Mouse (Mus musculus): Measurements from ENCODE around the gene Irf2bp1. TPM values are rescaled to one million over a fixed set of nuclear protein-coding genes. Genes with fewer than 3 reads are reported as not detected.

Irf2bp1 gene
- total RNA-seq, 1 experiment: 15.9 TPM

DNA sequence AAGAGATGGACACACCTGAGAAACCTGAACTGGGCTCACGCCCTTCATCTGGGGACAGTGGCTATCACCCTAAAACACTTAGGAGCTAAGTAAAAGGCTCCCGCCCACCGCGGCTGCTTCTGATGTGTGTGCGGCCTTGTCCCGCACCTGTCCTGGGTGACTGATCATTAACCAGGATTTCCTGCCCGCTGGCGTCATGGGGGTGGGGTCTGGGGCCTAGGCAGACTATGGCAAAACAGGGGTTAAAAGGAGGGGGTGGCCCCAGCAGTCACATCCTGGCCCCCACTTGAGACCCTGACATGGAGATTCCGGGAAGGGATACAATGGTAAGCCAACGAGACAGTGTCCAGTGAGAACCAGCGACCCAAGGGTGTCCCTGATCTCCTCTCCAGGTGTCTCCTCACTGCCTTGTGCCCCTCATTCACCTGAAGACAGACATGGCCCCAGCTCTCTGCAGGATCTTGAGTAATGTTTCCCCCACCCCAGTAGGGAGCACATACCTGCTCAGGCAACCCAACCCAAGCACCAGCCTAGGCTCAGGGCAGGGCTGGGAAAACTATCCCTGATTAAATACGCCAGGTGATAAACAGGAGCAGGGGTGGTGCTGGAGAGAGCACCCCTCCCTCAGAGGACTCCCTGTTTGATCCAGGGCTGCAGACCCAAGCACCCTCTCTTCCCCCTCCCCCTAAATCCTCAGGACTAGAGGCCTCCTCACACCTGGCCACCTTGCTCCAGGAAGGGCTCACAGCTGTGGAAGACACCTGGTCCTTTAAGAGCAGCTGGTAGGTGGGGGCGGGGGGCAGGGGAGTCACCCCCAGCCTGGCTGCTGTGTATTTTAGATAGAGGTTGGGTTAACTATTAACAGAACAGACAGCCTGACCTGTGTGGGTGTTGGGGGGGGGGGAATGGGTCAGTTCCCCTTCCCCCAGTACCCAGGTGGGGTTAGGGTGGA is 3.5 kb downstream of the Irf2bp1 start:
- no peaks in the 10 kb centered on the region for H3K9me3 ChIP-seq (ENCODE audit: control insufficient read depth, insufficient read depth, low read depth, low read length)
- H3K9ac ChIP-seq (ENCODE audit: insufficient read depth, low read depth, low read length, poor library complexity, severe bottlenecking): no peak overlapping the region
- in situ Hi-C loops (cut with MboI; ENCODE audit: low sequenced_read_pairs in 2 of 2, unreplicated experiment in 2 of 2): no loop called here
- no peak for TF ChIP-seq MAFK (IDR thresholded peaks at IDR 0.05; ENCODE audit: insufficient read depth, low read depth, low read length)
- peaks cover 12% of the 10 kb centered on the region for H3K36me3 ChIP-seq (ENCODE audit: control insufficient read depth, insufficient read depth, low read length, poor library complexity, severe bottlenecking)
- peaks cover 3 to 11% of the 10 kb centered on the region in 2 experiments; a peak in 3 of 4 replicates for H3K4me1 ChIP-seq (ENCODE audit: control insufficient read depth in 2 of 2, insufficient read depth in 2 of 2, low read length in 2 of 2, poor library complexity in 1 of 2)
- H3K27ac ChIP-seq (ENCODE audit: insufficient read depth, low read depth, low read length, poor library complexity, severe bottlenecking): no peak overlapping the region
- no peak overlapping the region for H3K4me3 ChIP-seq (ENCODE audit: insufficient read depth in 1 of 2, low read depth in 1 of 2, low read length in 2 of 2, poor library complexity in 1 of 2, severe bottlenecking in 1 of 2)
- DNase-seq (ENCODE audit: low read depth, low spot score): no peak

DNA sequence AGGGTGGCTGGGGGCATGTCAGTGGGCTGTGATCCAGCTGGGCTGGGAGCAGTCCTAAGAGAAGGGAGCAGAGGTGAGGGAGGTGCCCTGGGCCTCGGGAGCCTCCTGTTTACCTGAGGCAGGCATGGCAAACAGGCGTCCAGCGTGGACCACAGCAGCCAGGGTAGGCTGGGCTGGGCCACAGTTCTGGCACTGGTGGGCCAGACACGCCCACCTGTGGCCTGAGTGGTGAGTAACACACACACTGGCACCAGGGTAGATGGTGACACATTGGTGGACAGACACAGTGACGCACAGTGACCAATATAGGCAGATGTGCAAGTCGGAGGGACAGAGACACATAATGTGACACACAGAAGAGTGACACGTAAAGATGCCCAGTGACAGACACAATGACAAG is 6.7 kb downstream of the Irf2bp1 start:
- Histone ChIP-seq H3K36me3 (ENCODE audit: control insufficient read depth, insufficient read depth, low read length, poor library complexity, severe bottlenecking) (peaks cover 6% of the 10 kb centered on the region), H3K9me3 (ENCODE audit: control insufficient read depth, insufficient read depth, low read depth, low read length) (no peaks in the 10 kb centered on the region), H3K4me1 (ENCODE audit: control insufficient read depth in 2 of 2, insufficient read depth in 2 of 2, low read length in 2 of 2, poor library complexity in 1 of 2) (peaks cover 0 to 13% of the 10 kb centered on the region in 2 experiments; a peak in 2 of 4 replicates), H3K4me3 (ENCODE audit: insufficient read depth in 1 of 2, low read depth in 1 of 2, low read length in 2 of 2, poor library complexity in 1 of 2, severe bottlenecking in 1 of 2) (no peak overlapping the region), H3K9ac (ENCODE audit: insufficient read depth, low read depth, low read length, poor library complexity, severe bottlenecking) (no peak overlapping the region), H3K27ac (ENCODE audit: insufficient read depth, low read depth, low read length, poor library complexity, severe bottlenecking) (no peak overlapping the region)
- in situ Hi-C loops (cut with MboI; ENCODE audit: low sequenced_read_pairs in 2 of 2, unreplicated experiment in 2 of 2): no loop called here
- TF ChIP-seq HCFC1 (IDR thresholded peaks at IDR 0.05; ENCODE audit: borderline replicate concordance, insufficient read depth, low read length) (no peak), CHD2 (IDR thresholded peaks at IDR 0.05; ENCODE audit: low read depth, low read length) (no peak), MAFK (IDR thresholded peaks at IDR 0.05; ENCODE audit: insufficient read depth, low read depth, low read length) (no peak), ZC3H11A (IDR thresholded peaks at IDR 0.05; ENCODE audit: borderline replicate concordance, low read depth, low read length) (no peak), ZNF384 (IDR thresholded peaks at IDR 0.05; ENCODE audit: low read depth, low read length) (no peak)
- no peak for DNase-seq (ENCODE audit: low read depth, low spot score)

DNA sequence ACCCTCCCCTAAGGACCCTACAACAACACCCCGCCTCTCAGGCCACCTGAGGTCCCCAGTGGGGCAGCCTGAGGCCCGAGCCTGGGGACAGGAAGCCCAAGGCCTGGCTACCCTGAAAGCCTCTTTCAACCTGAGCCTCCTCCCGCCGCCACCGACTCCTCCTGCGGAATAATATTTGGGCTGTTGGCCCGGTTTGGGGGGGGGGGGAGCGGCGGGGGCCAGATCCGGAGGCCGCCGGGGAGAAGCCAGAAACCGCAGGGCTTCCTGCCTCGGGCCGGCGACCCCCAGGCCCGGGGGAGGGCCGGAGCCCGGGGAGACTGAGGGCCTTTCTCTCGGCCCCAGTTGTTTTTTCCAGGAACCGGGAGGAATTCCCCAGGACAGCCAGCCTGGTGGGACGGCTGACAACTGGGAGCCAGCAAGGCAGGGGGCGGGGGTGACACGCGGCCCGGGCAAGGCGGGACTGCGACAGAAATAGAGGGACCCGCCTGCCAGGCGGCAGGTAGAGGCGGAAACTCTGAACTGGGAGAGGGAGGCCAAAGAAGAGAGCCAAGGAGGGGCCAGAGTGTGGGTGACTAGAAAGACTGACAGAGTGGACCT is 8.3 kb downstream of the Irf2bp1 start:
- Histone ChIP-seq H3K4me1 (ENCODE audit: control insufficient read depth in 2 of 2, insufficient read depth in 2 of 2, low read length in 2 of 2, poor library complexity in 1 of 2) (peaks cover 0 to 7% of the 10 kb centered on the region in 2 experiments; a peak in 2 of 4 replicates), H3K36me3 (ENCODE audit: control insufficient read depth, insufficient read depth, low read length, poor library complexity, severe bottlenecking) (no peaks in the 10 kb centered on the region), H3K27ac (ENCODE audit: insufficient read depth, low read depth, low read length, poor library complexity, severe bottlenecking) (no peak overlapping the region), H3K9me3 (ENCODE audit: control insufficient read depth, insufficient read depth, low read depth, low read length) (no peaks in the 10 kb centered on the region), H3K4me3 (ENCODE audit: insufficient read depth in 1 of 2, low read depth in 1 of 2, low read length in 2 of 2, poor library complexity in 1 of 2, severe bottlenecking in 1 of 2) (peak overlapping the region; percentile 29 to 38; a peak in 3 of 4 replicates), H3K9ac (ENCODE audit: insufficient read depth, low read depth, low read length, poor library complexity, severe bottlenecking) (peak overlapping the region; percentile 52)
- no peak for DNase-seq (ENCODE audit: low read depth, low spot score)
- TF ChIP-seq ZNF384 (IDR thresholded peaks at IDR 0.05; ENCODE audit: low read depth, low read length): no peak
- no peak for TF ChIP-seq CHD2 (IDR thresholded peaks at IDR 0.05; ENCODE audit: low read depth, low read length)
- no peak for TF ChIP-seq MAFK (IDR thresholded peaks at IDR 0.05; ENCODE audit: insufficient read depth, low read depth, low read length)
- no peak for TF ChIP-seq HCFC1 (IDR thresholded peaks at IDR 0.05; ENCODE audit: borderline replicate concordance, insufficient read depth, low read length)
- no peak for TF ChIP-seq ZC3H11A (IDR thresholded peaks at IDR 0.05; ENCODE audit: borderline replicate concordance, low read depth, low read length)
- in situ Hi-C loops (cut with MboI; ENCODE audit: low sequenced_read_pairs in 2 of 2, unreplicated experiment in 2 of 2): no loop called here

GRCm38 (mm10) chr7:19012882-19013281 is 9.0 kb downstream of the Irf2bp1 start:
- H3K36me3 ChIP-seq (ENCODE audit: control insufficient read depth, insufficient read depth, low read length, poor library complexity, severe bottlenecking): no peaks in the 10 kb centered on the region
- no peak for DNase-seq (ENCODE audit: low read depth, low spot score)
- H3K9me3 ChIP-seq (ENCODE audit: control insufficient read depth, insufficient read depth, low read depth, low read length): no peaks in the 10 kb centered on the region
- no peak overlapping the region for H3K9ac ChIP-seq (ENCODE audit: insufficient read depth, low read depth, low read length, poor library complexity, severe bottlenecking)
- in situ Hi-C loops (cut with MboI; ENCODE audit: low sequenced_read_pairs in 2 of 2, unreplicated experiment in 2 of 2): no loop called here
- H3K4me1 ChIP-seq (ENCODE audit: control insufficient read depth in 2 of 2, insufficient read depth in 2 of 2, low read length in 2 of 2, poor library complexity in 1 of 2): peaks cover 0 to 2% of the 10 kb centered on the region in 2 experiments; a peak in 2 of 4 replicates
- H3K4me3 ChIP-seq (ENCODE audit: insufficient read depth in 1 of 2, low read depth in 1 of 2, low read length in 2 of 2, poor library complexity in 1 of 2, severe bottlenecking in 1 of 2): no peak overlapping the region
- TF ChIP-seq HCFC1 (IDR thresholded peaks at IDR 0.05; ENCODE audit: borderline replicate concordance, insufficient read depth, low read length) (no peak), CHD2 (IDR thresholded peaks at IDR 0.05; ENCODE audit: low read depth, low read length) (no peak), MAFK (IDR thresholded peaks at IDR 0.05; ENCODE audit: insufficient read depth, low read depth, low read length) (no peak), ZC3H11A (IDR thresholded peaks at IDR 0.05; ENCODE audit: borderline replicate concordance, low read depth, low read length) (no peak), ZNF384 (IDR thresholded peaks at IDR 0.05; ENCODE audit: low read depth, low read length) (no peak)
- no peak overlapping the region for H3K27ac ChIP-seq (ENCODE audit: insufficient read depth, low read depth, low read length, poor library complexity, severe bottlenecking)
